Mouse (Mus musculus): ENCODE results near the gene Slc4a3. TPM values are rescaled to one million over a fixed set of nuclear protein-coding genes. Genes with fewer than 3 reads are reported as not detected.

Slc4a3 gene
- polyA plus RNA-seq, 1 experiment from 2014 or later: 42.9 TPM

GRCm38 (mm10) chr1:75532280-75533172, 13.5 kb upstream of the Slc4a3 start:
- ATAC-seq: no peak
- H3K36me3 ChIP-seq: peaks cover 87% of the 10 kb centered on the region
- H3K4me1 ChIP-seq (replicated peaks): no peaks in the 10 kb centered on the region
- no peaks in the 10 kb centered on the region for H3K27me3 ChIP-seq
- no peak overlapping the region for H3K4me3 ChIP-seq (replicated peaks)
- no peak overlapping the region for H3K4me2 ChIP-seq (replicated peaks)
- no peak overlapping the region for H3K27ac ChIP-seq
- WGBS: 93% methylated on average over 19 of the region's 19 CpGs
- H3K9ac ChIP-seq (replicated peaks): no peak overlapping the region
- no peaks in the 10 kb centered on the region for H3K9me3 ChIP-seq

DNA sequence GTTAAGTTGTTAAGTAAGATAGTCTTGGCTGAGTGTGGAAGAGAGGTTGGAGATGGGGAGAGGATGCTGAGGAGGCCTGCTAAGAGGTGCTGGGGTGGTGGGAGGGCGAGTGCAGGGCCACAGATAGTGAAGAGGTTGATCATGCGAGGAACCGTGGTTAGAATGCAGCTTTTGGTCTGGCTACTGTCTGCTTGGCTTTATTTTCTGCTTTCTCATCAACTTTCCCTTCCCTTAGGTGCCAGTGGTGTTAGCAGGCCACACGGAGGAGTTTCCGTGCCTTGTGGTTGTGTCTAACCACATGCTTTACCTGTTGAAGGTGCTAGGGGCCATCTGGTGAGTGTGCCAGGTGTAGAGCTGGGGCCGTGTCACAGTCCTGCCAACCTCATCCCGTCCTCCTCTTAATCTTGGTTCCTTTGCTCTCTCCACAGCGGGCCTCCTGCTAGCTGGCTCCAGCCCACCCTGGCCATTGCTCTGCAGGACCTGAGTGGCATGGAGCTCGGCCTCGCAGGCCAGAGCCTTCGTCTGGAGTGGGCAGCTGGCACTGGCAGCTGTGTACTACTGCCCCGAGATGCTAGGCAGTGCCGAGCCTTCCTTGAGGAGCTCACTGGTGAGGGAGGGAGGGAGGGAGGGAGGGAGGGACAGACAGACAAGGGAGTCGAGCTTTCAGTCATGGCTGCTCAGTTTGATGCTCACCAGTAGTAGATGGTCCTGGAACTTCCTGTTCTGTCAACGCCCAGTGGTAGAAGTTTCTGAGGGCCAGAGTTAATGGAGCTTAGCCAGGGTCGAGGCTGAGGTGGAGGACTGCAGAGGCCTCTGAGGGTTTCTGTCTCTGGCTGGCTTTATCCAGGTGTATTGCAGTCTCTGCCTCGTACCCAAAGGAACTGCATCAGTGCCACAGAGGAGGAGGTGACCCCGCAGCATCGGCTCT, 12.5 kb upstream of the Slc4a3 start:
- Histone ChIP-seq H3K9me3 (no peaks in the 10 kb centered on the region), H3K27me3 (no peaks in the 10 kb centered on the region), H3K9ac (replicated peaks) (no peak overlapping the region), H3K4me1 (replicated peaks) (no peaks in the 10 kb centered on the region), H3K27ac (no peak overlapping the region), H3K36me3 (peaks cover 79% of the 10 kb centered on the region), H3K4me3 (replicated peaks) (no peak overlapping the region), H3K4me2 (replicated peaks) (no peak overlapping the region)
- WGBS: 88% methylated on average over 19 of the region's 19 CpGs
- no peak for ATAC-seq

DNA sequence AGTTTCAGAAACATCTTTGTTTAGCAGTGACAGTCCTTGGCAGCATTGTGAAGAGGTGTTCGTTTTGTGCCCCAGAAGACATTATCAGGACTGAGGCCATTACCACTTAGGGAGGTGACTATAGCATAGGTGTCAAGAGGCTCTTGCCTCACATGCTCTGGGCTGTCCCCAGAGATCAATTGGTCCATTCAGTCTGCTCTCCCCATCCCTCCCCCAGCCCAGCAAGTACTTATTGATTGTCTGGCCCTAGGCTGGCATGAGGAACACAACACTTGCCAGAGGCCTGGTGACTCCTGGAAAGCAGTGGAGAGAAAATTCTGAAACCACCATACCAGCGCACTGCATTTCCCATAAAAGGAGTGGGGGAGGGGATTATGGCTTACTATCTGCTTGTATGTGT, 8.5 kb upstream of the Slc4a3 start:
- Histone ChIP-seq H3K27me3 (no peaks in the 10 kb centered on the region), H3K4me2 (replicated peaks) (no peak overlapping the region), H3K27ac (no peak overlapping the region), H3K4me3 (replicated peaks) (no peak overlapping the region), H3K36me3 (peaks cover 42% of the 10 kb centered on the region), H3K9me3 (no peaks in the 10 kb centered on the region), H3K4me1 (replicated peaks) (no peaks in the 10 kb centered on the region), H3K9ac (replicated peaks) (no peak overlapping the region)
- ATAC-seq: no peak
- WGBS: 82% methylated on average over 2 of the region's 2 CpGs

DNA sequence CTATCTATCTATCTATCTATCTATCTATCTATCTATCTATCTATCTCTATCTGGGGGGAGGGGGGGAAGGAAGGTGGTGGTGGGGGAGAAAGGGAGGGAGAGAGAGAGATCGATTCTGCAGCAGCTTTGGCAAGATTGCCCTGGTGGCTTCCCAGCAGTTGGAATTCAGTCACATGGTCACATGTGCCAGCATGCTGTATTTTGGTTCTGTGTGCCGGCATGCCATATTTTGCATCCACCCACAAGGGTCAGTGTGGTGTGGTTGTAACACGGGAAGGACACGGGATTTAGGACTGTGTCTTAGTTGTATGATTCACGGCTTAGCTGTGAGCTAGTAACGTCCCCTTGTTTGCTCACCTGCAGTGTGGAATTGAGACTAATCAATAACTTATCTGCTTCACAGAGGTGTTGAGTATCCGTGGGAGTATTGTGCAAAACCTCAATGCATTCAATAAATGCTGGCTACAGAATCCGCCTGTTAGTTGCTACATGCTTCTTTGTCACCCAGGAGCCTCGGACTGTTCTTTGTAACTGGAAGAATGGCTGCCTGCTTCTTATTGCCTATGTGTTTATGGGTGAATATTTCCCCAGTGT, 7.4 kb upstream of the Slc4a3 start:
- no peak for ATAC-seq
- no peaks in the 10 kb centered on the region for H3K27me3 ChIP-seq

DNA sequence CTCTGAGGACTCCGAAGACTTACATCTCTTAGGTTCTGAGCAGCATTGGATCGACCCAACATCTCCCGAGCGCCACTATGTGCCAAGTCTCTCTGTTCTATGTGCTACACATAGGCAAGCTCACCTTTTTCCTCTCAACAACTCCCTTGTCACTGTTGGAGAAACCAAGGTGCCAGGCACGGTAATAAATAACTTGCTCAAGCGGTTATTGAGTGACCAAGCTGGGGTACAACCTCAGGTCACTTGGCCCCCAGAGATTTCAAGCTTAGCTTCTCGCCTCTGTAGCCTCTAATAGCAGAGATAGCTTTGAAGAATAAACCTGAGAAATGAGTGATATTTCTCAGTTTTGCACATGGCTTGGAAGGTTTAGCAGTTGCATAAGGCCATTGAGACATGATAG, 4.6 kb upstream of the Slc4a3 start:
- no peak for ATAC-seq
- no peak overlapping the region for H3K9ac ChIP-seq (replicated peaks)
- H3K4me1 ChIP-seq (replicated peaks): peaks cover 8% of the 10 kb centered on the region
- no peak overlapping the region for H3K27ac ChIP-seq
- 90% methylated on average over 7 of the region's 7 CpGs for WGBS
- H3K4me2 ChIP-seq (replicated peaks): no peak overlapping the region
- H3K36me3 ChIP-seq: peaks cover 6% of the 10 kb centered on the region
- no peaks in the 10 kb centered on the region for H3K27me3 ChIP-seq
- H3K9me3 ChIP-seq: no peaks in the 10 kb centered on the region
- no peak overlapping the region for H3K4me3 ChIP-seq (replicated peaks)

More for the DNA sequence above, 7.4 kb upstream of the Slc4a3 start:
- H3K9me3 ChIP-seq: no peaks in the 10 kb centered on the region
- H3K9ac ChIP-seq (replicated peaks): no peak overlapping the region
- no peaks in the 10 kb centered on the region for H3K4me1 ChIP-seq (replicated peaks)
- WGBS: 84% methylated on average over 9 of the region's 9 CpGs
- no peak overlapping the region for H3K27ac ChIP-seq
- peaks cover 31% of the 10 kb centered on the region for H3K36me3 ChIP-seq
- H3K4me3 ChIP-seq (replicated peaks): no peak overlapping the region
- H3K4me2 ChIP-seq (replicated peaks): no peak overlapping the region

DNA sequence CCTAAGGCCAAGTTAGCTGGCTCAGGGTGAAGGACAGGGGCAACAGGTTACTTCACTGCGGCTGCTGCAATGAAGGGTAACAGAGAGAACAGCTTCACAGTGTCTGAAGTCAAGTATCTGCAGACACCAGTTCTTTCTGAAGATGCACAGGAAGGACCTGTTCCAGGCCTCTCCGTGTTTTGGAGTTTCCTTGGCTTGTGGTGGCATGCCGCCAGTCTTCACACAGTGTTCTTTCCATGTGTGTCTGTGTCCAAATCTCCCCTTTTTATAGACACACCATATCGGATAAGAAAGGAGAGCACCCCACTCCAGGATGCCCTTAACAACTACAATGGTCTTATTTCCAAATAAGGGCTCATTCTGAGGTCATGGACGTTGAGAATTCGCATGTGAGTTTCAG, 1.7 kb upstream of the Slc4a3 start:
- Histone ChIP-seq H3K27ac (no peak overlapping the region), H3K4me3 (replicated peaks) (no peak overlapping the region), H3K4me2 (replicated peaks) (no peak overlapping the region), H3K36me3 (peaks cover 15% of the 10 kb centered on the region), H3K27me3 (no peaks in the 10 kb centered on the region), H3K9me3 (no peaks in the 10 kb centered on the region), H3K4me1 (replicated peaks) (peaks cover 17% of the 10 kb centered on the region), H3K9ac (replicated peaks) (no peak overlapping the region)
- WGBS: 91% methylated on average over 6 of the region's 6 CpGs
- no peak for ATAC-seq

DNA sequence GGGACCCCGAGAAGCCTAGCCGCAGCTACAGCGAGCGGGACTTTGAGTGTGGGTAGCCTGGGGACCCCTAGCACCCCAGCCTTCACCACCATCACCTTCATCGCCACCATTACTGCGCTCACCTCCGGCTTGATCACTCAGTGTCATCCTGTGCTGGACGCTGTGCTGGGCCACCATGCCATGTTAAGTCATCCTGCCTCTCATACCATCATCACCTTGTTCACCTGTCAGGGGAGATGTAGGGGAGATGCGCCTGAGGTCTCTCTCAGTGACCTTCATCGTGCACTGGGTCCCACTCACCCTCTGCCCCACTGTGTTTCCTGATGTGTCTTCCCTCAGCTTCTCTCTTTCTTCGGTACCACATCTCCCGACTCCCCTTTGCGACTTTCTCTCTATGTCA, 1.3 kb downstream of the Slc4a3 start:
- H3K4me3 ChIP-seq (replicated peaks): peak overlapping the region; percentile 60
- H3K4me1 ChIP-seq (replicated peaks): peaks cover 17% of the 10 kb centered on the region
- ATAC-seq: no peak
- no peaks in the 10 kb centered on the region for H3K9me3 ChIP-seq
- H3K4me2 ChIP-seq (replicated peaks): peak overlapping the region; percentile 69
- no peaks in the 10 kb centered on the region for H3K27me3 ChIP-seq
- peak overlapping the region; percentile 78; the same call in 1 of the 2 replicates for H3K27ac ChIP-seq
- H3K36me3 ChIP-seq: peaks cover 45% of the 10 kb centered on the region
- H3K9ac ChIP-seq (replicated peaks): no peak overlapping the region
- 93% methylated on average over 13 of the region's 13 CpGs for WGBS

DNA sequence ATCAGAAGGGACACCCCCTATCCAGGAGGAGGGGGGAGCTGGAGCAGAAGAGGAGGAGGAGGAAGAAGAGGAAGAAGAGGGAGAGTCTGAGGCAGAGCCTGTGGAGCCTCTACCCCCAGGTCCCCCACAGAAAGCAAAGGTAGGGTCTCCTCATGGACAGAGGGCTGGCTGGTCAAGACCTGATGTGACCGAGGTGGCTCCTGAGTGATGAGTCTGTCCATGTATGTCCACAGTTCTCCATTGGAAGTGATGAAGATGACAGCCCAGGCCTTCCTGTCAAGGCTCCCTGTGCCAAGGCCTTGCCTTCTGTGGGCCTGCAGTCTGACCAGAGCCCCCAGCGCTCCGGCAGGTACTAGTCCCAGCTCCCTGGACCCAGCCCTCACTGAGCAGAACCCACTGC, 2.0 kb downstream of the Slc4a3 start:
- Histone ChIP-seq H3K4me1 (replicated peaks) (peaks cover 17% of the 10 kb centered on the region), H3K36me3 (peaks cover 52% of the 10 kb centered on the region), H3K4me3 (replicated peaks) (no peak overlapping the region), H3K4me2 (replicated peaks) (no peak overlapping the region), H3K27ac (no peak overlapping the region), H3K9me3 (no peaks in the 10 kb centered on the region), H3K27me3 (no peaks in the 10 kb centered on the region), H3K9ac (replicated peaks) (no peak overlapping the region)
- ATAC-seq: no peak
- WGBS: 93% methylated on average over 3 of the region's 3 CpGs

- Histone ChIP-seq H3K9me3 (no peaks in the 10 kb centered on the region), H3K4me2 (replicated peaks) (no peak overlapping the region), H3K36me3 (peaks cover 60% of the 10 kb centered on the region), H3K4me3 (replicated peaks) (no peak overlapping the region), H3K27ac (no peak overlapping the region), H3K27me3 (no peaks in the 10 kb centered on the region), H3K4me1 (replicated peaks) (peaks cover 17% of the 10 kb centered on the region), H3K9ac (replicated peaks) (no peak overlapping the region)
- no peak for ATAC-seq
- 90% methylated on average over 17 of the region's 17 CpGs for WGBS
Measured at GRCm38 (mm10) chr1:75548871-75549270, 2.8 kb downstream of the Slc4a3 start.

- peaks cover 67% of the 10 kb centered on the region for H3K36me3 ChIP-seq
- H3K4me2 ChIP-seq (replicated peaks): no peak overlapping the region
- H3K27me3 ChIP-seq: no peaks in the 10 kb centered on the region
- H3K4me1 ChIP-seq (replicated peaks): peaks cover 17% of the 10 kb centered on the region
- ATAC-seq: no peak
- no peak overlapping the region for H3K4me3 ChIP-seq (replicated peaks)
- no peak overlapping the region for H3K9ac ChIP-seq (replicated peaks)
- WGBS: 89% methylated on average over 17 of the region's 17 CpGs
- H3K27ac ChIP-seq: no peak overlapping the region
- H3K9me3 ChIP-seq: no peaks in the 10 kb centered on the region
Measured at GRCm38 (mm10) chr1:75549289-75550279, 3.5 kb downstream of the Slc4a3 start.

DNA sequence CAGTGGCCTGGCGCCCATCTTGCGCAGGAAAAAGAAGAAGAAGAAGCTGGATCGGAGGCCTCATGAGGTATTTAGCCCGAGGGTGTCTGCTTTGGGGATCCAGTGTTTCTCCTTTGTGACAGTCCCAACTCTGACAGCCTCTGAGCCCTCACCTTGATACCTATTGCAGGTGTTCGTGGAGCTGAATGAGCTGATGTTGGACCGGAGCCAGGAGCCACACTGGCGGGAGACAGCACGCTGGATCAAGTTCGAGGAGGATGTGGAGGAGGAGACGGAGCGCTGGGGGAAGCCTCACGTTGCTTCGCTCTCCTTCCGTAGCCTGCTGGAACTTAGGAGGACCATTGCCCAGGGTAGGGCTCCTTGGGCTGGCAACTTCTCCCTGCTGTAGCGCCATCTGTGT, 4.5 kb downstream of the Slc4a3 start:
- H3K27me3 ChIP-seq: no peaks in the 10 kb centered on the region
- H3K36me3 ChIP-seq: peaks cover 77% of the 10 kb centered on the region
- ATAC-seq: no peak
- H3K9ac ChIP-seq (replicated peaks): no peak overlapping the region
- no peak overlapping the region for H3K27ac ChIP-seq
- no peaks in the 10 kb centered on the region for H3K9me3 ChIP-seq
- H3K4me3 ChIP-seq (replicated peaks): no peak overlapping the region
- WGBS: 91% methylated on average over 15 of the region's 15 CpGs
- no peak overlapping the region for H3K4me2 ChIP-seq (replicated peaks)
- H3K4me1 ChIP-seq (replicated peaks): peaks cover 15% of the 10 kb centered on the region

Data from midbrain, embryonic 13.5 days (tissue).